Mouse (Mus musculus) stomach, embryonic 14.5 days (tissue): ENCODE measurements at regions not wholly inside any gene's neighbourhood (a gene's known extent, or its start where the extent isn't known, plus 50 kb on each side); places are given as distances from the start of the nearest gene placed in this dataset.

ENCODE experiments used
- ATAC-seq: fragments of 200-750 bp; cut with Nextera tagmentation; 2 replicates; pipeline ENCODE4 v1.8.0; 2017; ENCODE audit warnings: low read depth, moderate TSS enrichment; ENCODE audit not compliant: insufficient number of reproducible peaks, insufficient read depth, low FRiP score
- H3K27ac ChIP-seq: fragments of 300-500 bp; sonication (generic); 2 replicates; pipeline ENCODE4 v1.5.1; 2014; ENCODE audit warnings: mild to moderate bottlenecking, low read length, moderate library complexity, mixed read lengths
- H3K27me3 ChIP-seq: fragments of 300-500 bp; sonication (generic); 2 replicates; pipeline ENCODE4 v1.6.1; 2014; ENCODE audit warnings: low read length, control low read depth, mixed read lengths; ENCODE audit not compliant: control insufficient read depth, insufficient read depth
- H3K36me3 ChIP-seq: fragments of 300-500 bp; sonication (generic); 2 replicates; pipeline ENCODE4 v1.6.1; 2014; ENCODE audit warnings: mild to moderate bottlenecking, control low read depth, low read length, moderate library complexity, mixed read lengths; ENCODE audit not compliant: control insufficient read depth, insufficient read depth
- H3K4me1 ChIP-seq: fragments of 300-500 bp; sonication (generic); 2 replicates; pipeline ENCODE4 v1.6.1; 2014; ENCODE audit warnings: low read length, control low read depth, mixed read lengths; ENCODE audit not compliant: control insufficient read depth, insufficient read depth
- H3K4me2 ChIP-seq: fragments of 300-500 bp; sonication (generic); replicated peaks from 2 replicates; pipeline ENCODE4 v1.6.1; 2014; ENCODE audit warnings: low read depth, low read length, control low read depth
- H3K4me3 ChIP-seq: fragments of 300-500 bp; sonication (generic); 2 replicates; pipeline ENCODE4 v1.5.1; 2014; ENCODE audit warnings: low read depth, low read length, control low read depth
- H3K9ac ChIP-seq: fragments of 300-500 bp; sonication (generic); replicated peaks from 2 replicates; pipeline ENCODE4 v1.6.1; 2014; ENCODE audit warnings: low read depth, mild to moderate bottlenecking, control low read depth, low read length, moderate library complexity, mixed read lengths
- H3K9me3 ChIP-seq: fragments of 300-500 bp; sonication (generic); 2 replicates; pipeline ENCODE4 v1.6.1; 2016; ENCODE audit warnings: low read depth, low read length, control low read depth; ENCODE audit not compliant: control insufficient read depth
- WGBS: fragments of 180-500 bp; shearing (Covaris S2); extraction: QIAGEN DNeasy Blood & Tissue Kit; methylation state at CpG from one replicate; pipeline ENCODE4 v1.1.7; 2014; 5-methylcytosine and 5-hydroxymethylcytosine counted together

- Histone ChIP-seq H3K4me2 (no peak overlapping the region), H3K27me3 (no peaks in the 10 kb centered on the region), H3K36me3 (no peaks in the 10 kb centered on the region), H3K4me1 (no peaks in the 10 kb centered on the region), H3K9ac (no peak overlapping the region), H3K27ac (no peak overlapping the region), H3K9me3 (no peaks in the 10 kb centered on the region), H3K4me3 (no peak overlapping the region)
- WGBS = 70% methylated on average over 2 of the region's 2 CpGs
- no peak for ATAC-seq
These were observed 113.4 kb upstream of the Gm17728 start for GRCm38 (mm10) chr17:9308507-9308906.

- Histone ChIP-seq H3K4me2 (no peak overlapping the region), H3K27ac (no peak overlapping the region), H3K9me3 (no peaks in the 10 kb centered on the region), H3K36me3 (no peaks in the 10 kb centered on the region), H3K9ac (no peak overlapping the region), H3K27me3 (no peaks in the 10 kb centered on the region), H3K4me3 (no peak overlapping the region), H3K4me1 (no peaks in the 10 kb centered on the region)
- ATAC-seq = no peak
- WGBS = 79% methylated on average over 6 of the region's 6 CpGs
These were observed 99.1 kb upstream of the Gm17728 start for GRCm38 (mm10) chr17:9322772-9323171.

- H3K4me3 ChIP-seq = no peak overlapping the region
- no peaks in the 10 kb centered on the region for H3K9me3 ChIP-seq
- no peaks in the 10 kb centered on the region for H3K27me3 ChIP-seq
- H3K4me1 ChIP-seq = no peaks in the 10 kb centered on the region
- no peak overlapping the region for H3K4me2 ChIP-seq
- no peaks in the 10 kb centered on the region for H3K36me3 ChIP-seq
- H3K27ac ChIP-seq = no peak overlapping the region
- no peak overlapping the region for H3K9ac ChIP-seq
- WGBS = 88% methylated on average over 4 of the region's 4 CpGs
- ATAC-seq = no peak
These were observed 92.9 kb upstream of the Gm17728 start for GRCm38 (mm10) chr17:9328886-9329455.

GRCm38 (mm10) chr17:9357572-9358159 lies 64.2 kb upstream of the Gm17728 start:
- H3K36me3 ChIP-seq = no peaks in the 10 kb centered on the region
- 84% methylated on average over 5 of the region's 5 CpGs for WGBS
- ATAC-seq = no peak

More at GRCm38 (mm10) chr17:9357572-9358159, 64.2 kb upstream of the Gm17728 start:
- Histone ChIP-seq H3K27ac (no peak overlapping the region), H3K9me3 (no peaks in the 10 kb centered on the region), H3K4me1 (no peaks in the 10 kb centered on the region), H3K9ac (no peak overlapping the region), H3K4me2 (no peak overlapping the region), H3K27me3 (no peaks in the 10 kb centered on the region), H3K4me3 (no peak overlapping the region)
